Mouse (Mus musculus) liver, adult 2 months (tissue): ENCODE results near the gene Cnga3. TPM values are rescaled to one million over a fixed set of nuclear protein-coding genes. Genes with fewer than 3 reads are reported as not detected.

ENCODE experiments used
- DNase-seq: peaks from one replicate; pipeline ENCODE4 v3.0.0-alpha.2; 2011; ENCODE audit warnings: low read depth, low spot score; ENCODE audit errors: extremely low read depth
- H3K27ac ChIP-seq: fragments of 200-500 bp; replicated peaks from 2 replicates; pipeline ENCODE4 v1.5.1; 2012; ENCODE audit warnings: low read depth, mild to moderate bottlenecking, control low read depth, inconsistent platforms, low read length; ENCODE audit not compliant: insufficient read depth
- H3K27me3 ChIP-seq: fragments of 200-500 bp; 2 replicates; pipeline ENCODE4 v1.6.1; 2012; ENCODE audit warnings: mild to moderate bottlenecking, moderate library complexity, low read length, inconsistent platforms; ENCODE audit not compliant: control insufficient read depth, insufficient read depth
- H3K36me3 ChIP-seq: fragments of 200-500 bp; 2 replicates; pipeline ENCODE4 v1.6.1; 2012; ENCODE audit warnings: low read length, inconsistent platforms; ENCODE audit not compliant: control insufficient read depth, insufficient read depth
- H3K4me1 ChIP-seq: fragments of 200-500 bp; 2 replicates; pipeline ENCODE4 v1.6.1; 2011; ENCODE audit warnings: low read length; ENCODE audit not compliant: control insufficient read depth, insufficient read depth
- H3K4me3 ChIP-seq: fragments of 200-500 bp; 2 replicates; pipeline ENCODE4 v1.5.1; 2011; ENCODE audit warnings: low read depth, mild to moderate bottlenecking, control low read depth, low read length, moderate library complexity; ENCODE audit not compliant: insufficient read depth
- H3K79me2 ChIP-seq: fragments of 200-500 bp; 2 replicates; pipeline ENCODE4 v1.6.1; 2012; ENCODE audit warnings: inconsistent platforms, mild to moderate bottlenecking, low read length, moderate library complexity; ENCODE audit not compliant: control insufficient read depth, insufficient read depth
- H3K9ac ChIP-seq: fragments of 200-500 bp; 2 replicates; pipeline ENCODE4 v1.6.1; 2012; ENCODE audit warnings: low read depth, mild to moderate bottlenecking, control low read depth, inconsistent platforms, low read length
- CTCF ChIP-seq: fragments of 200-500 bp; IDR thresholded peaks from 2 replicates; pipeline ENCODE4 v1.5.1; 2011; ENCODE audit warnings: low read depth, low read length, control low read depth
- POLR2A ChIP-seq: fragments of 200-500 bp; IDR thresholded peaks from 2 replicates; pipeline ENCODE4 v1.6.1; 2011; ENCODE audit warnings: low read length, control low read depth; ENCODE audit not compliant: insufficient read depth; ENCODE audit errors: extremely low read depth
- WGBS: fragments of 180-500 bp; shearing (Covaris S2); methylation state at CpG from one replicate; pipeline ENCODE4 v1.1.7; 2018; 5-methylcytosine and 5-hydroxymethylcytosine counted together
- polyA plus RNA-seq: library from polyadenylated mRNA; depleted of rRNA; stranded (reverse); fragments of >200 nt; gene quantifications from 2 replicates; pipeline ENCODE4 v1.2.3, GENCODE M21; 2012
- total RNA-seq: library from RNA; depleted of rRNA; stranded (reverse); fragments of >200 nt; gene quantifications from 2 replicates; pipeline ENCODE4 v1.2.3, GENCODE M21; 2014

Gene Cnga3
- total and polyA plus RNA-seq, 2 experiments = not detected

- WGBS = 97% methylated on average over 2 of the region's 2 CpGs
- Histone ChIP-seq H3K27me3 (no peaks in the 10 kb centered on the region), H3K4me3 (no peak overlapping the region), H3K79me2 (no peaks in the 10 kb centered on the region), H3K9ac (no peak overlapping the region), H3K36me3 (no peaks in the 10 kb centered on the region), H3K27ac (no peak overlapping the region), H3K4me1 (no peaks in the 10 kb centered on the region)
- DNase-seq = no peak
- no peak for TF ChIP-seq POLR2A
- TF ChIP-seq CTCF = no peak
Observed at GRCm38 (mm10) chr1:37246476-37246875, 32.2 kb downstream of the Cnga3 start.

GRCm38 (mm10) chr1:37248406-37248805 is 34.2 kb downstream of the Cnga3 start:
- no peak overlapping the region for H3K27ac ChIP-seq
- 40% methylated on average over 2 of the region's 2 CpGs for WGBS
- no peaks in the 10 kb centered on the region for H3K79me2 ChIP-seq
- no peaks in the 10 kb centered on the region for H3K4me1 ChIP-seq
- H3K4me3 ChIP-seq = no peak overlapping the region
- no peak for TF ChIP-seq CTCF
- TF ChIP-seq POLR2A = no peak
- H3K9ac ChIP-seq = no peak overlapping the region
- H3K27me3 ChIP-seq = no peaks in the 10 kb centered on the region
- no peak for DNase-seq
- H3K36me3 ChIP-seq = no peaks in the 10 kb centered on the region

- H3K27ac ChIP-seq = no peak overlapping the region
- no peaks in the 10 kb centered on the region for H3K4me1 ChIP-seq
- no peaks in the 10 kb centered on the region for H3K79me2 ChIP-seq
- no peaks in the 10 kb centered on the region for H3K36me3 ChIP-seq
- DNase-seq = peak; percentile 61
- H3K27me3 ChIP-seq = no peaks in the 10 kb centered on the region
- 40% methylated on average over 5 of the region's 5 CpGs for WGBS
- TF ChIP-seq CTCF (peak; percentile 88), POLR2A (no peak)
- no peak overlapping the region for H3K4me3 ChIP-seq
- H3K9ac ChIP-seq = no peak overlapping the region
Observed at GRCm38 (mm10) chr1:37250643-37251310, 36.5 kb downstream of the Cnga3 start.

DNA sequence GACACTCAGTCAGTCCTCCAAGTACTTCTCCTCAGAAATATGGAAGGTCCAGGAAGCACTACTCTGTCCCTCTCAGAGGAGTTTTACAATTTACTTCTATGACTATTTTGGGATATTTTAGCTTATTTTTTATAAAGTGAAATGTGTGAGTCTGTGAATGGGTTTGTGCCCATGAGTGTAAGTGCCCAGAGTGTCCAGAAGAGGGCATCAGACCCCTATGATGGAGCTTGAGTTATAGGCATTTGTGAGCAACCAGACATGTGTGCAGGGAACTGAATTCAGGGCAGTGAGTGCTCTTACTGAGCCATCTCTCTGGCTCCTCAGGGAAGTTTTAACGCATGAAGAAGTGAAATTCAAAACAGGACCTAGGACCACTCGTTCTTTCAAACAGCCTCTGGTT is 44.2 kb downstream of the Cnga3 start:
- no peak overlapping the region for H3K4me3 ChIP-seq
- no peak overlapping the region for H3K9ac ChIP-seq
- no peaks in the 10 kb centered on the region for H3K79me2 ChIP-seq
- H3K36me3 ChIP-seq = no peaks in the 10 kb centered on the region
- DNase-seq = no peak
- no peaks in the 10 kb centered on the region for H3K4me1 ChIP-seq
- 85% methylated on average over 2 of the region's 2 CpGs for WGBS
- no peak overlapping the region for H3K27ac ChIP-seq
- TF ChIP-seq CTCF (no peak; the same call in 1 of the 2 replicates), POLR2A (no peak)
- H3K27me3 ChIP-seq = no peaks in the 10 kb centered on the region

DNA sequence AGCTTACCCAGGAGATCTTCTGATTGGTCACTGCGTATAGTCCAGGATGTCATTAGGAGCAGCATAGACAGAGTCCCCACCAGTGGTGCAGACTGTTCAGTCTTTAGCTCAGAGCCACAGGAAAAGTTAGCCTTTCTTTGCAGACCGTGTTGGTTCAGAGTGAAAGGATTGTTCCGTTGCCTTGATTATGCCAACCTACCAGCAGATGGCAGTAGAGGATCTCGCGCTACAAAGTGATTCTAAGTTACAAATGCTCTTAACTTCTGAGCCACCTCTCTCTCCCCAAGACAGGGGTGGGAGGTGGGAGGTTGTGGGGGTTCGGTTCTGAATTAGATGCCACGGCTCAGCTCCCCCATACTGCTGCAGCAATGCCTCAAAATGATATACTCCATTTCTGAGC is 58.2 kb downstream of the Cnga3 start:
- no peak overlapping the region for H3K9ac ChIP-seq
- peak; percentile 58 for DNase-seq
- no peak overlapping the region for H3K4me3 ChIP-seq
- H3K4me1 ChIP-seq = no peaks in the 10 kb centered on the region
- no peaks in the 10 kb centered on the region for H3K79me2 ChIP-seq
- no peaks in the 10 kb centered on the region for H3K27me3 ChIP-seq
- peak; percentile 47; the same call in 1 of the 2 replicates for TF ChIP-seq CTCF
- no peak for TF ChIP-seq POLR2A
- WGBS = 5% methylated on average over 7 of the region's 7 CpGs
- no peaks in the 10 kb centered on the region for H3K36me3 ChIP-seq
- no peak overlapping the region for H3K27ac ChIP-seq

GRCm38 (mm10) chr1:37286556-37286955 is 72.3 kb downstream of the Cnga3 start:
- WGBS = 76% methylated on average over 7 of the region's 7 CpGs
- no peak for DNase-seq
- no peak overlapping the region for H3K9ac ChIP-seq
- no peak overlapping the region for H3K4me3 ChIP-seq
- no peaks in the 10 kb centered on the region for H3K27me3 ChIP-seq
- H3K79me2 ChIP-seq = no peaks in the 10 kb centered on the region
- H3K27ac ChIP-seq = no peak overlapping the region
- no peak for TF ChIP-seq POLR2A
- no peak for TF ChIP-seq CTCF
- H3K36me3 ChIP-seq = no peaks in the 10 kb centered on the region
- no peaks in the 10 kb centered on the region for H3K4me1 ChIP-seq
